Mouse (Mus musculus) thymus, adult 18-20 months (tissue): ENCODE data around the gene Gpx4.

Experiments
- DNase-seq, 2 experiments: peaks; one replicate each; pipeline ENCODE4 v3.0.0; 2022; ENCODE audit warnings: mixed read lengths in 2 of 2

The Gpx4 gene

DNA sequence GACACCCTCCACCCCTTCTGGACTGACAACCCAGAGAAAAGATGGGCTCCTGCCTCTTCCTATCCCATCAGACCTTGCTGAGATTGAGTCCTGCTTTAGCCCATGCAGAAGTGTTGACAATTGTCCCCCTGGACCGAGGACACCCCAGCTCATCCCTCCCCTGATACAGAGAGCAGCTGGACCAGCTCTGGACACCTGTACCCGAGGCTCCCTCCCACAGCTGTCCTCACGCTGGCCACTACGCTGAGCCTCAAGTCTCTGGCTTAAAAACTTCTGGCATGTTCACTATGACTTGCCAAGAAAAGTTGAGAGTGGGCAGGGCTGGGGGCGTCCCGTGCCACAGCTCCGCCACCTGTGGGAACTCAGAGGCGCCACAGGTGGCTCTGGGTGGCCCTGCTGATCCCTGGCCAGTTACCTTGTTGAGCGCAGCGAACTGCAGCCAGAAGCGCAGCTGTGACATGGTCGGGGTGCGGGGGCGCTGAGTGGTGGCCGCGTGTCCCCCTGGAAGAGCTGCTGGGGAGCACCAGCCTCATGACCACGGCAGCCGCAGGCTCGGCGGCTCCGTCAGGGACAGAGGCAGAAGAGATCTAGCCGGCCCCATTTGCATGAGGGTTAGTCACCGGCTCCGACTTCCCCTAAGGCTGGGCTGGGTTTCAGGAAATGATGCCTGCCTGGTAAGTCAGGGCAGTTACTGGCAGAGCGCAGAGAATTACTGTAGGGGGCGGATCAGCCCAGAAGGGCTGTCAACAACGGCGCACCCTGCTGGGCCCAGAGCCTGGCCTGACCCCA lies 28.0 kb downstream of the Gpx4 start:
- DNase-seq = peak; percentile 71 to 78

DNA sequence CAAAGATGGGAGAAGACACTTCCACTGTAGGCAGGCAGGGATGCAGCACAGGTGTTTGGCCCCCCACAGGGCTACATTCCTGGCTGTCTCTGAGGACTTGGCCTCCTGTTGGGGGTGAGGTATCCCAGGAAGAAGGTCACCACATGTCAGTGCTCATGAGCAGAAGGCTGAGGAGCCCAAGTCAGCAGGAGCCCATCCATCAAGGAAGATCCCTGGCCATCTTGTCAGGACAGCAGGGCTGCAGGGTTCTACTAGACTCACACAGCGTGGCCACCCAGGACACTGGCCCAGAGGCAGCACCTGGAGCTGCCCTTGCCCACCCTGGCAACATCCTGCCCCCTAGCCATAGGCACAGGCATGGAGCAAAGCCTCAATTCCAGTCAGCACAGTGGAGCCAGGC lies 29.0 kb downstream of the Gpx4 start:
- no peak for DNase-seq

DNA sequence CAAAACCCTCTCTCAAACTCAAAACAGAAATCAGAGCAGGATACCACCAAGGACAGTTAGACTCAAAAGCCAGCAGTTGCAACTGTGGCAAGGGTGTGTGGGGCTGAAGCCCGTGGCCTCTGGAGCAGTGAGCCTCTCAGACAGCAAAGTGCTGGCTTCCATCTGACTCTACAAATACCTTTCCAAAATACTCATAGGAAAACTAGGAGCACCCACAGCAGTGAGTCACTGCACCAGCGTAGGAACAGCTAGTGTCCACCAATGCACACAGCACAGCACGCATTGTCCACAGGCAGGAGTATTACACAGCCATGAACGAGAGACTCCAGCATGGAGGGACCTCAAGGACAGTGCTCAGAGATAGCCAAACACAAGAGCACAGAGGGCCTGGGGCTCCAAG lies 29.4 kb downstream of the Gpx4 start:
- DNase-seq = no peak

DNA sequence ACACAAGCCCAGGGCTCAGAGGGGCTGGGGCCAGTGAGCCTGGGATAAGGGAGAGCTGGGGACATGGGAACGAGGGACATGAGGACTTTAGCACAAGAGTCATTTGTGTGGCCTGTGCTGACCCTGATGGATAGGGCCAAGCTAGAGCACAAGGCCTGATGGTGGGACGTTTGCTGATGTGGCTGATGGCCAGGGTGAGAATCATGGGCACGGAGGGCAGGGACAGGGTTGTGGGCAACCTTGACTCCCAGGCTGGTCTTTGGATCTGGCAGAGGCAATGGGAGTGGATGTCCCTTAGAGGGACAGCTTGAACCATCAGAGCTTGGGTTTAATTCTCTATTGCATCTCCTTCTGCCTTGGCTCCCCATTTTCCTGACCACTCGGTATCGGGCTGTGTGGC lies 30.3 kb downstream of the Gpx4 start:
- no peak for DNase-seq

DNA sequence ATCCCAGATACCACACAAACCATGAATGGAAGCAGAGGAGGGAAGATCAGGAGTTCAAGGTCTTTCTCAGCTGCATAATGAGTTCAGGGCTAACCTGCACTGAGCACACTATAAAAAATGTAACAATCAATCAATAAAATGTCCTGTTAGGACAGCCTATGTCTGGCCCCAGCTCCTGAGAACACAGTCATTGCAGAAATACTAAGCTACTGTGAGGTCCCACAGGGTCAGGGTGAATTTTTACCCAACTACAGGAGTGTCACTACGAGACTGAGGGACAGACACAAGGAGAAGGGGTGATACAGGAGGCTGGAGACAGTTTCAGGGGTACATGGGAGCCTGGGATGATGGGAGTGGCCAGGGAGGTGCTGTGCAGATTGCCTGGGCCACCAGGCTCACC lies 31.4 kb downstream of the Gpx4 start:
- DNase-seq = no peak

DNA sequence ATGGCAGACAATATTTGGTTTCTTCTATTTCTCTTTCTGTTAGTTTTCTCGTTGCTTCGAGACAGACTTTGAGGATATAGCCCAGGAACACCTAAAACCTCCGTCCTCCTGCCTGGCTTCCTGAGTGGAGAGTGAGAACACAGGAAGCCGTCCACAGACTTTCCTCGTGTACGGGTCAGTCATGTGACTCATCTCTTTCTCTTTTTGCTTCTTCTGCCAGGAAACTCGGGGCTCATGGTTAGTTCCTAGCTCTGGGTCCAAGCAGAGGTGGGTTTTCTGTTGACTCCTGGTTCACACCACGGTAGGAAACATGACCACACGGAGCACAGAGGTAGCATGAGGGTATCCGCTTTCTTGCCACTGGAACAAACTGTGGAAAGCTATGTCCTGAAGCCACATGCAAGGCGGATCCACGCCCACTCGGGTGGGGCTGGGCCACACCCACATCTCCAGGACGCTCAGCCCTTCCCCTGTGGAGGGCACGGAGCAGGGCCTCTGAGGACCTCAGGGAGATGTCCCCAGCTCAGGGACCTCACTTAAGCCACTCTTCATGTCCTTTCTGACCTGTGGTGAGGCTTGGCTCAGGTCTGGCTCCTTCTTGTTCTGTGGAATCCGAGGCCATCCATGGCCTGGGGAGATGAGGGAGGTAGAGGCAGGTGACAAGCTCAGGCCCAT lies 33.6 kb downstream of the Gpx4 start:
- DNase-seq = no peak

DNA sequence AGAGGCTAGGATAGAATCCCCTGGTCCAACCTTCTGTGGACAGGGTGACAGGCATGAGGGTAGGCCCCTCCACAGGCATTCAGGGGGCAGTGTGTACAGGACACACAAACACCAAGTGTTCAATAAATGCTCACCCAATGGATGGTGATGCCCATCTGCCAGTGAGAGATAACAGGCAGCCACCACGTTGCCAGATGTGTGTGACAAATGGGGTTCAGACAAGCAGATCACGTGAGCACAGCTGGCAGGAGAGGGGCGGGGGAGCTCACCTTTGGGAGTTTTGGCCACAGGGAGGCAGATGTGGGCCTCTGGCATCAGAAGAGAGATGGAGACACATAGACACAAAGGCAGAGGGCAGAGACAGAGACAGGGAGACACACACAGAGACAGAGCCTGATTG lies 34.1 kb downstream of the Gpx4 start:
- no peak for DNase-seq

DNA sequence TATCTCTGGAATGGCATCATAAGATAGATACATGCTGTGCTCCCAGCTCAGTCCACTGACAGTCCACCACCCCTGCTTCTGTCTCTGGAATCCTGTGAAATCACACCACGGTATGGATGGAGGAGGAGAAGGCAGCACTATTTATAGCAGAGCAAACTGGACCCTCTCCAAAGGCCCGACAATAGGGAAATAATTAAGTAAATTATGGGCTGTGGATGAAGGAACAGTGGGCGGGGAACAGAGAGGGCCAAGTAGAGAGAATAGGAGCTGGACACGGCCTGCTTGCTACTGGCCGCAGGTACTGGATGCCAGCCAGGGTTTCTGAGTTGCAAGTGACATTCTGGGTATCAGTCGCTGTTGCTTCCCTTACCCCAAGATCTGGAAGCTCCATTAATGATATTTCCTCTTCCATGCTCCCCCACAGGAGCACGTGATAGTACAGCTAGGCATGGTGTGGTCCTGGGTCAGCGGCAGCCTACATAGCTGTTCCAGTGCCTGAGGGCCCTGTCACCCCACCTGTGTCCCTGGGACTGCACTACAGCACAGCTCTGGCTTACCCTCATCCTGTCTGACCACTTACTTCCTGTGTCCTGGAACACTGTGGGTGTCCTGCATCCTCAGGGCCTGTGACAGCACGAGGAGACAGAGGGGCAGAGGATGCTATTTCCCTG lies 38.0 kb downstream of the Gpx4 start:
- DNase-seq = no peak

DNA sequence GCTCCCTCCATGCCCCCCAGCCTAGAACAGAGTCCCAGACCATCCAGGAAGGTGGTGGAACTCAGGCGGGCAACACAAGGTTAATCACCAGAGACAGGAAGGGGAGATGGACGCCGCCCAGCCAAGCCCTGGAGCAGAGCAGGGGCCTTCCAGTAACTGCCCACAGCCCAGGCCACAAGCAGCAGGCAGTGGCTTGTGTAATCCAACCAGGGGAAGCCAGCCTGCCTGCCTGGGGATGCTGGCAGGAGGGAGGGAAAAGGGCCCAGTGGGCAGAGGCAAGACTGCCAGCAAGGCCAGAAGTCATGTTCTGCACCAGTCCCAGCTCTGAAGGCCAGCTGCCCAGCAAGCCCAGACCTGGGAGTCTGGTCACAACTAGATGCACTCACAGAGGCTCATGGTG lies 39.9 kb downstream of the Gpx4 start:
- DNase-seq = no peak

DNA sequence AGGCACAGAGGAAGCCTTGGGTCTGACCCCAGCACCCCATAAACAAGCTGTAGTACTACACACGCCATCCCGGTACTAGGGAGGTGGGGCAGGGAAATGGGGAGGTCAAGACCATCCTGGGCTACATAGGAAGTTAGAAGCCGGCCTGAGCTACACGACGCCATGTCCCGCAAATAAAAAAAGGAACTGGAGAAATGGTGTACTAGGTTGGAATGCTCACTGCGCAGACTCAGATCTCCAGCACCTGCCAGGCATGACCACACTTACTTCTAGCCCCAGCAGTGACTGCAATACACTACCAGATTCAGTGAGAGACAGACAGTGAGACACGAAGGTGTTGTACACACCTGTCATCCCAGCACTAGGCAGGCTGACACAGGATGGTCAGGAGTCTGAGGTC lies 40.5 kb downstream of the Gpx4 start:
- no peak for DNase-seq

DNA sequence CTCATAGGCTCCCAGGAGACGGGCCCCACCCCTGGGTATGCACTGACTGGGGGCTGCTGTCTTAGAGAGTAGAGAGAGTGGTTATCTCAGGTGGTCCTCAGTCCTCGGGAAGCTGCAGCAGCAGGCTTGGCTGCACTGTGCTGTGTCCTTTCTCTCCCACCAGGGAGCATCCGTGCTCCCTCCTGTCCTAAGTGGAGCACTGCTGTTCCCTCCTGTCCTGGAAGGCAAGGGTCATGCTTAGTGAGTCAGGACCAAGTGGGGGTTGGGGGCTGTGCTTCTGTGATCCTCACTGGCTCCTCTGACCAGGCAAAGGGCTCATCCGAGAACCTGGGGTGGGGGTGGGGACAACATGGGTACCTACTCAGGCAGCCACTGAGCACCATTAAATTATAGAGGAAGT lies 42.2 kb downstream of the Gpx4 start:
- no peak for DNase-seq

DNA sequence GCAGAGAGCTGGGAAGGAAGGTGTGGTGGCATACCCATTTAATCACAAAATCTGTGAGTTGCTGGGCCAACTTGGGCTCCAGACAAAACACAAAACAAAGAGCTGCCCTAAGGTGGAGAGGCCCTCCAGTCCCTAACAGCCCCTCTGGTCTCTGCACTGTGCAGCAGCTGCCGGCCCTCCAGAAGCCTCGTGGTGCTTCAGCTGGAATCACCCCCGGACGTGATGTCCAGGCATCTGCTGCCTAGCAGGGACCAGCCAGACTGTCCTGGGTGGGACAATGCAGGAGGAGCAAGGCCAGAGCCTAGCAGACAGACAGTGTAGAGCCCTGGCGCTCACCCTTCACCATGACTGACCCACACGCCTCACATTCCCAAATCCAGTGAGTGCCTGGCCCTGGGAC lies 44.6 kb downstream of the Gpx4 start:
- DNase-seq = no peak

DNA sequence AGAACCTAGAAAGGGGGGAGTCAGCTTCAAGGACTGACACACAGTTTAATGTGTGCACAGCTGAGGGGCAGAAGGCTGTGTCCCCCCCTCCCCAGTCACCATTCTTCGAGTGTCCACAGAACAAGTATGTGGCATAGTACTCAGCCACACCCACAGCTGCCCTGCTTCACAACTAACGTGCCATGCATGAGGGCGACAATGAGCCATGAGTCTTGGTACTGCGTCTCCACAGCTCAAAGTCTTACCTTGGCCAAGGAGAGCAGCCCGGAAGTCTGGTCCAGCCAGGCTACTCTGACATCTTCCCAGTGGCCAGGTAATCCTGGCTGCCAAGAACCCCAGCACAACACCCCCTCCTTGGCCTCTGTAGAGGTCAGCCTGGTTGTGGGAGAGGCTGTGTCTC lies 45.7 kb downstream of the Gpx4 start:
- no peak for DNase-seq

DNA sequence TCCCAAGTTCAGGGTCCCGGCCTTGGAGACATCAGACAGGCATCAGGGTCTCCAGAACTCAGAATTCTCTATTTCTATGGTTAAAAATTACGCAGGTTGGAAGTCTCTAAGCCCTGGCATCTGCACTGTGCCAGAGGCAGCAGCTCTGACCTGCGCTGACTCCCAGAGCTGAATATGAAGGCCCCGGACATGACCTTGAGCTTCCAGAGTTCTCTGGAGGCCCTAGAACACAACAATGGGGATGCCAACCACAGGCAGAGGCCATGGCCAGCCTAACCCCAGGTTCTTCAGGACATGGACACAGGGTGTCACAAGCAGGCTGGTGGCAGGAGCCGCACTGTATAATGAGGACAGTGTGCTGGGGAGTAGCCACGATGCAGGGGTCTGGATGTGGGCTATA lies 47.1 kb downstream of the Gpx4 start:
- DNase-seq = no peak

DNA sequence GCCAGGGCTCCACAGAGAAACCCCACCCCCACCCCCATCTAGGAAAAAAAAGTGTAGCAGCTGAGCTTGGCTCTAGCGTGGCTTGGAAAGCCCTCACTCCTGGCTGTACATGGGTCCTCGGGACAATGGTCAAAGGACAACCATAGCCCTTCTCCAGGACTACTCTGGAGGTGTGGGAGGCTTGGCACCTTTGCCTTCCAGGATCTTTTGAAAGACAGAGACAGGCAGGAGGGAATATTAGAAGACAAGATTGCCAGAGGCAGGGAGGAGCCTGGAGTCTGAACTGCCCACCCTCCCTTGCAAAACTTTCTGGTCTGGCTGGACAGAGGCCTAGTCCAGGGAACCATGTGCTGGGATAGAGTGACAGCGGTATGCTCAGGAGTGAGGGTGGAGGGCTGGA lies 47.7 kb downstream of the Gpx4 start:
- no peak for DNase-seq

DNA sequence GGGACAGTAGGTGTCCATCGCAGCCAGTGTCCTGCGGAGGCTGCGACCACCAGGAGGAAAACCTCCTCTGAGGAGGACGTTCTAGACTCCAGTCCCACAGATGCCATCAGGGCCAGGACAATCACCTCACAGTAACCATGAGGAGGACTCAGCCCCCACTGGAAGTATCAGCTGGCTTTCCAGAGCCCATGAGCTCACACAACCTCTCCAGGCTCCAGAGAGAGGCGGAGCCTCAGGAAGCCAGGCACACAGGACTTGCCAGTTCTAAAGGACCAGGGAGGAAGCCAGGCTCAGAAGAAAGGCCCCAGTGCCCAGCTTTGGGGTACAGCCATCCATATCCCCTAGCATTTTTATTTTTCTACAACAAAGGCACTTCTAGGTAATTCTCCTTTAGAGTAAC lies 48.6 kb downstream of the Gpx4 start:
- DNase-seq = no peak

DNA sequence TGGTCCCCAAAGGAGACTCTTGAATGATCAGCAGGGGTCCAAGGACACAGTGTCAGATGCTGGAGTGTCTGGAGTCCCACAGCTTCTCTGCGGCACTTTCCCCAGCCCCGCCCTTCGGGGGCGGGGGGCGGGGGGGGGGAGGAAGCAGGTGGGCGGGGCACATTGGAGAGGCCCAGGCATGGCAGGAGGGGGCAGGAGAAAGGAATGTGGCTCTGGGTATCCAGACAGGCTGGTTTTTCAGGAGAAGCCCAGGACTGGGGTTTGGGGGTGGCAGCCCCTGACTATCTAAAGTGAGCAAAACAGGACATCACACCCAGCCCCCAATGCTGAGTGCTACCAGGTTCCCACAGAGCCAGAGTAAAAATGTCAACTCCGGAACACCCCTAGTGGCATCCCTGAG lies 50.3 kb downstream of the Gpx4 start:
- DNase-seq = no peak

DNA sequence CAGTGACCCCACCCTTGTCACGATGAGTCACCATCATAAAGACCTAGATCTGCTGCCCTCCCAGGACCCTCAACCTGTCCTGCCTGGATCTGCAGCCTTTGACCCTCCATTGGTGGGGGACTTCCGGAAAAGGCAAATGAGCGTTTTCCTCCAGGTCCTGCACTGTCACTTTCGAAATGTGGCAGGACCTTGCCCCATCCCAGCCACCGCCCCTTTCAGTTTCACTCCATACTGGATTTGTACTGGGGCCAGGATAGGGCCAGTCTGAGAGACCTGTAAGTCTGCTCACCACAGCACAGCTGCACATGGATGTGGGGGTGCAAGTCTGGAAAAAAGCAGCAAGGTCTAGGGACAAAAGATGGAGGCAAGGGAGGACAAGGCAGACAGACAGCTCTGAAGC lies 51.7 kb downstream of the Gpx4 start:
- no peak for DNase-seq

DNA sequence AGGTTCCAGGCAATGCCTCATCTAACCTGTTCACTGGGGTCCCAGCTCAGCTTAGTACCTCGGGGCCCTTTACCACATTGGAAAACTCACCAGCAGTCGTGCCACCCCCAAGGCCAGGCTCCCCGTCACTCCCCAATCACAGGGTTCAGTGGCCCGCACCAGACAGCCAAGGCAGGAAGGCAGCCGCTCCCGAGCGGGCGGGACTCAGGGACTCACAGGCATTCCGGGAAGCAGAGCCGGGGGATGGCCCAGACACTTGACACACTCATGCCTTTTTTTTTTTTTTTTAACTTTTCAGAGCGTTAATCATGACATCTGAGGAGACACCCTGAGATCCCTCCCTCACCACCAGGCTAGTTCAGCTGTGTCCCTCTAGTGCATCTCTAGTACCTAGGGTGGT lies 54.0 kb downstream of the Gpx4 start:
- no peak for DNase-seq

DNA sequence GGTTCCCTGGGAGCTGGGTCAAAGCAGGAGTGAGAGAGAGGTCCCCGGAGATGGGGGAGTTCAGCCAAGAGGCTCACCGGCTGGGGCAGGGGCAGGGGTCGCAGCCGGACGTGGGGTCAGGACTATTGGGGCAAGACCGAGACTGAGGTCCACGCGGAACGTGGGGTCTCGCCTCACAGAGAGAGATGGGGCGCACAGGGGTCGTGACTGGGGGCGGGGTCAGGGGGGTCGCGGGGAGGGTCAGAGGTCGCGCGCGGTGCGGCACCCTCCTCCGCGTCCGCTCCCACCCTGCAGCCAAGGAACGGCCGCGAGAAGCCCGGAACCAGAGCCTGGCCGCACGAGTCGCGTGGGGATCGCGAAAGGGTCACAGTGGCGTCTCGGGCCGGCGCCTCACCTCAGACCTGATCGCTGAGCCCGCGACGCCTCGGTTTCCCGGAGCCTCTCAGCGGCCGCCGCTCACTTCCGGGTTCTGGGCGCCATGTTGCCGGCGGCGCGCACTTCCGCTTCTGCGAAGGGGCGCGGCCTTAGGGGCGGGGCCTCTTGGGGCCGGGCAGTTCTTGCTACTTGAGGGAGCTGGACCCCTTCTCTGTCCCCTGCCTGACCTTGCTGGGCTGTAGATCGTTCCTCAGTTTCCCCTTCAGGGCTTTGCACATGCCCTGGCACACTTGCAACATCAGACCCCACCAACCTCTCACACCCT lies 55.4 kb downstream of the Gpx4 start:
- DNase-seq = peak; percentile 78 to 81

DNA sequence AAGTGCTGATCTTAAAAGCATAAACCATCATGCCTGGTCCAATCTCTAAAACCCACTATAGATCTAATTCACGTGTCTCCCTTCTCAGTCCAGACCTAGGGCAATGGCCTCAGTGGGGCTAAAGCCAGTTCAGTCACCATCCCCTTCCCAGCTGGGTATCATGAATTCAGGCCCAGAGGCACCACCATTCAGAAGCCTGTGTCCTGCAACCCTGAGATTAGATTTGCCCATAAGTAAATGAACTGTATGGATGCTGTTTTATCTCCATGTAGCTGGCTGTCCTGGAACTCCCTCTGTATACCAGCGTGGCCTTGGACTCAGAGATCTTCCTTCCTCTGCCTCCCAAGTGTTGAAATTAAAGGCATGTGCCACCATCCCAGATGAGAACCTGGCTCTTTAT lies 56.1 kb downstream of the Gpx4 start:
- no peak for DNase-seq

DNA sequence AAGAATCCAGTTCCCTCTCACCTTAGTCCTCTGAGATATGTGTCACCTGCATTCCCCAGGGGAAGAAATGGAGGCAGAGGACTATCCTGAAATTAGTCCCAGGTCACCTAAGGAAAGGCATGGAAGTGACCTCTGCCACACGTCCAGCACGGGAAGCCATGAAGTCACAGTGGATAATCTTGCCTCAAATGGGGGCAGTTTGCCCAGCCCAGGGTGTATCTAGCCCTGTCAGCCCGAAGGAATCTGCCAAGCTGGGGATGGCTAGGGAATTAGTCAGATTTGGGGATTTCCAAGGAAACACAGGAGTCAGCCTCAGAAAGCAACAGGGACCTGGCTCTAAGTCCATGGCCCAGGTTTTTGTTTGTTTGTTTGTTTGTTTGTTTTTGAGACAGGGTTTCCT lies 57.2 kb downstream of the Gpx4 start:
- DNase-seq = no peak

DNA sequence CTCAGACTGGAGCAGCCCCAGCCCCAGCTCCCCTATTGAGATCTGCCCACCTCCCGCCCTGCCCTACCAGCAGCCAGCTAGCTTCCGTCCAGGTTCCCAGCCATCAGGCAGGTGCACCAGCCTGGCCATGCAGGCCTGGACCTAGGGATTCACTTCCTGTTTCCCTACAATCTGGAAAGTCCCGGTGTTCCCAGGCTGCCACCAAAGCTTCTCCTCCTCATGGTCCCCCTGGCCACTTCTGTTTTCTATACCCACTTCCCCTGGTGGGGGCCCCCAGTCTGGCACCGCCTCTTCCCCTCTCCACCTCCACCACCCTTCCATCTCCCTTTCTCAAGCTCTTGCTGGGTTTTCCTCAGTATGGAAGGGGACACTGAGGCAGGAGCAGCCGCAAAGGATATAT lies 58.5 kb downstream of the Gpx4 start, which contains the start of gene Sbno2:
Gene Sbno2, minus strand, starts transcription at position 112 of the 400 bp plus-strand sequence.
- DNase-seq = no peak

DNA sequence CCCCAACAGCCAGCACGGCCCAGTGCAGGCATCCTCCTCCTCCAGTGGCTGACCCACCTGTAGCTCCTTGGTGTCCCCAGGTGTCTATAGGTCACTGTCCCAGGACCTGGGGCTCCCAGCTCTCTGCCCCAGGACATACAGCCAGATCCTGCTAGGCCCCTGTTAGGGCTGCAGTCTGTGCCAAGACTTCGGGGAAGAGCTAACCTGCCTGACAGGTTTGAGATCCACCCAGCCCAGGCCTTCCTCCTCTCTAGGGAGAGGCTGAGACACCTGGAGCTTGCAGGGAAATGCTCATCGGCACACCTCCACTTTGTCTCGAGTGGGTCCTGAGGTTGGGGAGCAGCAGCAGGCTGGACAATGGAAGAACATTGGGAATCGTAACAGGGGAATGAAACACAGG lies 59.0 kb downstream of the Gpx4 start:
- no peak for DNase-seq
